Mouse (Mus musculus): ENCODE measurements around the gene Manba. TPM values are rescaled to one million over a fixed set of nuclear protein-coding genes. Genes with fewer than 3 reads are reported as not detected.

Gene Manba
- polyA plus RNA-seq, 1 experiment from 2014 or later: 3.9 TPM

- ATAC-seq (replicated peaks; ENCODE audit: insufficient number of reproducible peaks, low FRiP score, low TSS enrichment, low read depth): no peak
- Histone ChIP-seq H3K9me3 (replicated peaks; ENCODE audit: control insufficient read depth, low read length) (no peaks in the 10 kb centered on the region), H3K4me2 (ENCODE audit: low read depth, low read length) (no peak overlapping the region), H3K9ac (replicated peaks; ENCODE audit: low read length) (no peak overlapping the region), H3K4me3 (ENCODE audit: low read depth, low read length) (no peak overlapping the region), H3K36me3 (replicated peaks; ENCODE audit: control insufficient read depth, insufficient read depth, low read depth, low read length) (peaks cover 2% of the 10 kb centered on the region; the same call in 1 of the 2 replicates), H3K27ac (replicated peaks; ENCODE audit: low read depth, low read length) (no peak overlapping the region), H3K4me1 (ENCODE audit: control insufficient read depth, insufficient read depth, low read length) (no peaks in the 10 kb centered on the region), H3K27me3 (ENCODE audit: control insufficient read depth, insufficient read depth, low read length) (no peaks in the 10 kb centered on the region)
- WGBS: 78% methylated on average over 4 of the region's 4 CpGs
- DNase-seq (ENCODE audit: low spot score): no peak
Observed at GRCm38 (mm10) chr3:135590471-135590870, 105.1 kb downstream of the Manba start.

GRCm38 (mm10) chr3:135591376-135591775 lies 106.0 kb downstream of the Manba start:
- H3K4me1 ChIP-seq (ENCODE audit: control insufficient read depth, insufficient read depth, low read length): no peaks in the 10 kb centered on the region
- H3K36me3 ChIP-seq (replicated peaks; ENCODE audit: control insufficient read depth, insufficient read depth, low read depth, low read length): 0 out of 2 replicates have a peak, but pooled peaks cover 2% of the 10 kb centered on the region
- H3K27me3 ChIP-seq (ENCODE audit: control insufficient read depth, insufficient read depth, low read length): no peaks in the 10 kb centered on the region
- H3K4me3 ChIP-seq (ENCODE audit: low read depth, low read length): no peak overlapping the region
- 70% methylated on average over 5 of the region's 5 CpGs for WGBS
- H3K27ac ChIP-seq (replicated peaks; ENCODE audit: low read depth, low read length): no peak overlapping the region
- ATAC-seq (replicated peaks; ENCODE audit: insufficient number of reproducible peaks, low FRiP score, low TSS enrichment, low read depth): no peak
- H3K9ac ChIP-seq (replicated peaks; ENCODE audit: low read length): no peak overlapping the region
- no peak overlapping the region for H3K4me2 ChIP-seq (ENCODE audit: low read depth, low read length)
- DNase-seq (ENCODE audit: low spot score): no peak
- no peaks in the 10 kb centered on the region for H3K9me3 ChIP-seq (replicated peaks; ENCODE audit: control insufficient read depth, low read length)

GRCm38 (mm10) chr3:135592011-135592410 lies 106.6 kb downstream of the Manba start:
- ATAC-seq (replicated peaks; ENCODE audit: insufficient number of reproducible peaks, low FRiP score, low TSS enrichment, low read depth) (no peak), DNase-seq (ENCODE audit: low spot score) (no peak)
- Histone ChIP-seq H3K36me3 (replicated peaks; ENCODE audit: control insufficient read depth, insufficient read depth, low read depth, low read length) (0 out of 2 replicates have a peak, but pooled peaks cover 2% of the 10 kb centered on the region), H3K9ac (replicated peaks; ENCODE audit: low read length) (no peak overlapping the region), H3K9me3 (replicated peaks; ENCODE audit: control insufficient read depth, low read length) (no peaks in the 10 kb centered on the region), H3K4me3 (ENCODE audit: low read depth, low read length) (no peak overlapping the region), H3K27ac (replicated peaks; ENCODE audit: low read depth, low read length) (no peak overlapping the region), H3K4me2 (ENCODE audit: low read depth, low read length) (no peak overlapping the region), H3K27me3 (ENCODE audit: control insufficient read depth, insufficient read depth, low read length) (no peaks in the 10 kb centered on the region), H3K4me1 (ENCODE audit: control insufficient read depth, insufficient read depth, low read length) (no peaks in the 10 kb centered on the region)
- 88% methylated on average over 4 of the region's 4 CpGs for WGBS

- Histone ChIP-seq H3K9ac (replicated peaks; ENCODE audit: low read length) (no peak overlapping the region), H3K36me3 (replicated peaks; ENCODE audit: control insufficient read depth, insufficient read depth, low read depth, low read length) (0 out of 2 replicates have a peak, but pooled peaks cover 2% of the 10 kb centered on the region), H3K4me3 (ENCODE audit: low read depth, low read length) (no peak overlapping the region), H3K4me2 (ENCODE audit: low read depth, low read length) (no peak overlapping the region), H3K27ac (replicated peaks; ENCODE audit: low read depth, low read length) (no peak overlapping the region), H3K4me1 (ENCODE audit: control insufficient read depth, insufficient read depth, low read length) (no peaks in the 10 kb centered on the region), H3K9me3 (replicated peaks; ENCODE audit: control insufficient read depth, low read length) (no peaks in the 10 kb centered on the region), H3K27me3 (ENCODE audit: control insufficient read depth, insufficient read depth, low read length) (no peaks in the 10 kb centered on the region)
- ATAC-seq (replicated peaks; ENCODE audit: insufficient number of reproducible peaks, low FRiP score, low TSS enrichment, low read depth) (no peak), DNase-seq (ENCODE audit: low spot score) (no peak)
- WGBS: 79% methylated on average over 21 of the region's 21 CpGs
Observed at GRCm38 (mm10) chr3:135594238-135594917, 109.0 kb downstream of the Manba start.

GRCm38 (mm10) chr3:135597014-135597413 lies 111.6 kb downstream of the Manba start:
- WGBS: 64% methylated on average over 4 of the region's 4 CpGs
- no peak for DNase-seq (ENCODE audit: low spot score)
- 0 out of 2 replicates have a peak overlapping the region, but pooled peaks have one; percentile 20 for H3K27ac ChIP-seq (replicated peaks; ENCODE audit: low read depth, low read length)
- 0 out of 2 replicates have a peak, but pooled peaks cover 2% of the 10 kb centered on the region for H3K36me3 ChIP-seq (replicated peaks; ENCODE audit: control insufficient read depth, insufficient read depth, low read depth, low read length)
- ATAC-seq (replicated peaks; ENCODE audit: insufficient number of reproducible peaks, low FRiP score, low TSS enrichment, low read depth): no peak
- no peaks in the 10 kb centered on the region for H3K4me1 ChIP-seq (ENCODE audit: control insufficient read depth, insufficient read depth, low read length)
- H3K27me3 ChIP-seq (ENCODE audit: control insufficient read depth, insufficient read depth, low read length): no peaks in the 10 kb centered on the region
- H3K9me3 ChIP-seq (replicated peaks; ENCODE audit: control insufficient read depth, low read length): no peaks in the 10 kb centered on the region
- H3K4me2 ChIP-seq (ENCODE audit: low read depth, low read length): no peak overlapping the region
- no peak overlapping the region for H3K4me3 ChIP-seq (ENCODE audit: low read depth, low read length)
- no peak overlapping the region for H3K9ac ChIP-seq (replicated peaks; ENCODE audit: low read length)

- Histone ChIP-seq H3K9me3 (replicated peaks; ENCODE audit: control insufficient read depth, low read length) (no peaks in the 10 kb centered on the region), H3K4me2 (ENCODE audit: low read depth, low read length) (no peak overlapping the region), H3K4me3 (ENCODE audit: low read depth, low read length) (no peak overlapping the region), H3K27me3 (ENCODE audit: control insufficient read depth, insufficient read depth, low read length) (no peaks in the 10 kb centered on the region), H3K36me3 (replicated peaks; ENCODE audit: control insufficient read depth, insufficient read depth, low read depth, low read length) (0 out of 2 replicates have a peak, but pooled peaks cover 2% of the 10 kb centered on the region), H3K4me1 (ENCODE audit: control insufficient read depth, insufficient read depth, low read length) (no peaks in the 10 kb centered on the region), H3K9ac (replicated peaks; ENCODE audit: low read length) (no peak overlapping the region), H3K27ac (replicated peaks; ENCODE audit: low read depth, low read length) (no peak overlapping the region)
- DNase-seq (ENCODE audit: low spot score) (no peak), ATAC-seq (replicated peaks; ENCODE audit: insufficient number of reproducible peaks, low FRiP score, low TSS enrichment, low read depth) (no peak)
- WGBS: 79% methylated on average over 3 of the region's 3 CpGs
Observed at GRCm38 (mm10) chr3:135598355-135598754, 112.9 kb downstream of the Manba start.

- H3K4me2 ChIP-seq (ENCODE audit: low read depth, low read length): no peak overlapping the region
- no peaks in the 10 kb centered on the region for H3K4me1 ChIP-seq (ENCODE audit: control insufficient read depth, insufficient read depth, low read length)
- DNase-seq (ENCODE audit: low spot score): no peak
- 84% methylated on average over 10 of the region's 10 CpGs for WGBS
- H3K36me3 ChIP-seq (replicated peaks; ENCODE audit: control insufficient read depth, insufficient read depth, low read depth, low read length): no peaks in the 10 kb centered on the region; the same call in none of the 2 replicates
- H3K9ac ChIP-seq (replicated peaks; ENCODE audit: low read length): no peak overlapping the region
- H3K27me3 ChIP-seq (ENCODE audit: control insufficient read depth, insufficient read depth, low read length): no peaks in the 10 kb centered on the region
- no peak overlapping the region for H3K27ac ChIP-seq (replicated peaks; ENCODE audit: low read depth, low read length)
- no peak overlapping the region for H3K4me3 ChIP-seq (ENCODE audit: low read depth, low read length)
- H3K9me3 ChIP-seq (replicated peaks; ENCODE audit: control insufficient read depth, low read length): no peaks in the 10 kb centered on the region
- ATAC-seq (replicated peaks; ENCODE audit: insufficient number of reproducible peaks, low FRiP score, low TSS enrichment, low read depth): no peak
Observed at GRCm38 (mm10) chr3:135602731-135603130, 117.3 kb downstream of the Manba start.

- Histone ChIP-seq H3K9me3 (replicated peaks; ENCODE audit: control insufficient read depth, low read length) (no peaks in the 10 kb centered on the region), H3K27me3 (ENCODE audit: control insufficient read depth, insufficient read depth, low read length) (no peaks in the 10 kb centered on the region), H3K27ac (replicated peaks; ENCODE audit: low read depth, low read length) (no peak overlapping the region), H3K4me1 (ENCODE audit: control insufficient read depth, insufficient read depth, low read length) (no peaks in the 10 kb centered on the region), H3K9ac (replicated peaks; ENCODE audit: low read length) (no peak overlapping the region), H3K4me2 (ENCODE audit: low read depth, low read length) (no peak overlapping the region), H3K36me3 (replicated peaks; ENCODE audit: control insufficient read depth, insufficient read depth, low read depth, low read length) (no peaks in the 10 kb centered on the region; the same call in none of the 2 replicates), H3K4me3 (ENCODE audit: low read depth, low read length) (no peak overlapping the region)
- ATAC-seq (replicated peaks; ENCODE audit: insufficient number of reproducible peaks, low FRiP score, low TSS enrichment, low read depth) (no peak), DNase-seq (ENCODE audit: low spot score) (no peak)
- 88% methylated on average over 10 of the region's 10 CpGs for WGBS
Observed at GRCm38 (mm10) chr3:135604626-135605417, 119.4 kb downstream of the Manba start.

Measured in embryonic facial prominence, embryonic 11.5 days (tissue).